Mouse (Mus musculus): ENCODE data around the gene Nags. TPM values are rescaled to one million over a fixed set of nuclear protein-coding genes. Genes with fewer than 3 reads are reported as not detected.

Gene Nags
- polyA plus RNA-seq, 1 experiment from 2014 or later, result not detected

GRCm38 (mm10) chr11:102165971-102166722 lies 20.8 kb downstream of the Nags start:
- peaks cover 64% of the 10 kb centered on the region for H3K36me3 ChIP-seq (ENCODE audit: control insufficient read depth, insufficient read depth, low read length)
- no peak for ATAC-seq (ENCODE audit: insufficient number of reproducible peaks, insufficient read depth, low FRiP score, low read depth)

GRCm38 (mm10) chr11:102167539-102167938 lies 22.2 kb downstream of the Nags start:
- no peaks in the 10 kb centered on the region for H3K4me1 ChIP-seq (ENCODE audit: control insufficient read depth, insufficient read depth, low read length)
- no peak for ATAC-seq (ENCODE audit: insufficient number of reproducible peaks, insufficient read depth, low FRiP score, low read depth)
- H3K9me3 ChIP-seq (ENCODE audit: control insufficient read depth, low read depth, low read length), result no peaks in the 10 kb centered on the region
- no peak overlapping the region for H3K4me3 ChIP-seq (ENCODE audit: low read depth, low read length)
- no peak overlapping the region for H3K9ac ChIP-seq (replicated peaks; ENCODE audit: low read depth, low read length)
- peaks cover 58% of the 10 kb centered on the region for H3K36me3 ChIP-seq (ENCODE audit: control insufficient read depth, insufficient read depth, low read length)
- 88% methylated on average over 5 of the region's 5 CpGs for WGBS
- H3K4me2 ChIP-seq (replicated peaks; ENCODE audit: low read depth, low read length), result no peak overlapping the region
- no peak overlapping the region for H3K27ac ChIP-seq (ENCODE audit: low read length)
- H3K27me3 ChIP-seq (ENCODE audit: control insufficient read depth, insufficient read depth, low read length), result no peaks in the 10 kb centered on the region

More at GRCm38 (mm10) chr11:102165971-102166722, 20.8 kb downstream of the Nags start:
- Histone ChIP-seq H3K27me3 (ENCODE audit: control insufficient read depth, insufficient read depth, low read length) (no peaks in the 10 kb centered on the region), H3K4me3 (ENCODE audit: low read depth, low read length) (no peak overlapping the region), H3K27ac (ENCODE audit: low read length) (no peak overlapping the region), H3K4me1 (ENCODE audit: control insufficient read depth, insufficient read depth, low read length) (no peaks in the 10 kb centered on the region), H3K4me2 (replicated peaks; ENCODE audit: low read depth, low read length) (no peak overlapping the region), H3K9me3 (ENCODE audit: control insufficient read depth, low read depth, low read length) (no peaks in the 10 kb centered on the region), H3K9ac (replicated peaks; ENCODE audit: low read depth, low read length) (no peak overlapping the region)
- 33% methylated on average over 6 of the region's 6 CpGs for WGBS

- ATAC-seq (ENCODE audit: insufficient number of reproducible peaks, insufficient read depth, low FRiP score, low read depth), result no peak
- Histone ChIP-seq H3K9ac (replicated peaks; ENCODE audit: low read depth, low read length) (no peak overlapping the region), H3K9me3 (ENCODE audit: control insufficient read depth, low read depth, low read length) (no peaks in the 10 kb centered on the region), H3K4me2 (replicated peaks; ENCODE audit: low read depth, low read length) (no peak overlapping the region), H3K36me3 (ENCODE audit: control insufficient read depth, insufficient read depth, low read length) (peaks cover 54% of the 10 kb centered on the region), H3K4me1 (ENCODE audit: control insufficient read depth, insufficient read depth, low read length) (no peaks in the 10 kb centered on the region), H3K27me3 (ENCODE audit: control insufficient read depth, insufficient read depth, low read length) (no peaks in the 10 kb centered on the region), H3K4me3 (ENCODE audit: low read depth, low read length) (no peak overlapping the region), H3K27ac (ENCODE audit: low read length) (no peak overlapping the region)
- 92% methylated on average over 5 of the region's 5 CpGs for WGBS
Measured at GRCm38 (mm10) chr11:102168689-102169088, 23.4 kb downstream of the Nags start.

GRCm38 (mm10) chr11:102179836-102180235 lies 34.5 kb downstream of the Nags start:
- Histone ChIP-seq H3K9ac (replicated peaks; ENCODE audit: low read depth, low read length) (no peak overlapping the region), H3K4me3 (ENCODE audit: low read depth, low read length) (no peak overlapping the region), H3K4me1 (ENCODE audit: control insufficient read depth, insufficient read depth, low read length) (peaks cover 7% of the 10 kb centered on the region; the same call in 1 of the 2 replicates), H3K27me3 (ENCODE audit: control insufficient read depth, insufficient read depth, low read length) (no peaks in the 10 kb centered on the region), H3K4me2 (replicated peaks; ENCODE audit: low read depth, low read length) (no peak overlapping the region), H3K9me3 (ENCODE audit: control insufficient read depth, low read depth, low read length) (no peaks in the 10 kb centered on the region), H3K27ac (ENCODE audit: low read length) (no peak overlapping the region), H3K36me3 (ENCODE audit: control insufficient read depth, insufficient read depth, low read length) (peaks cover 47% of the 10 kb centered on the region)
- no peak for ATAC-seq (ENCODE audit: insufficient number of reproducible peaks, insufficient read depth, low FRiP score, low read depth)

- peak overlapping the region; percentile 93 for H3K4me3 ChIP-seq (ENCODE audit: low read depth, low read length)
- H3K9ac ChIP-seq (replicated peaks; ENCODE audit: low read depth, low read length), result peak overlapping the region; percentile 94
- ATAC-seq (ENCODE audit: insufficient number of reproducible peaks, insufficient read depth, low FRiP score, low read depth), result no peak
- H3K27ac ChIP-seq (ENCODE audit: low read length), result peak overlapping the region; percentile 95; the same call in 1 of the 2 replicates
- peaks cover 11% of the 10 kb centered on the region; the same call in 1 of the 2 replicates for H3K4me1 ChIP-seq (ENCODE audit: control insufficient read depth, insufficient read depth, low read length)
- no peaks in the 10 kb centered on the region for H3K27me3 ChIP-seq (ENCODE audit: control insufficient read depth, insufficient read depth, low read length)
- H3K36me3 ChIP-seq (ENCODE audit: control insufficient read depth, insufficient read depth, low read length), result peaks cover 22% of the 10 kb centered on the region
- H3K9me3 ChIP-seq (ENCODE audit: control insufficient read depth, low read depth, low read length), result no peaks in the 10 kb centered on the region
- WGBS, result 3% methylated on average over 7 of the region's 7 CpGs
- H3K4me2 ChIP-seq (replicated peaks; ENCODE audit: low read depth, low read length), result peak overlapping the region; percentile 54
Measured at GRCm38 (mm10) chr11:102184253-102184645, 38.9 kb downstream of the Nags start.

- under 1% methylated on average over 69 of the region's 70 CpGs for WGBS
- H3K36me3 ChIP-seq (ENCODE audit: control insufficient read depth, insufficient read depth, low read length), result peaks cover 21% of the 10 kb centered on the region; the same call in 1 of the 2 replicates
- peak within 1 kb of the TSS; percentile 94 for H3K9ac ChIP-seq (replicated peaks; ENCODE audit: low read depth, low read length)
- H3K27me3 ChIP-seq (ENCODE audit: control insufficient read depth, insufficient read depth, low read length), result no peaks in the 10 kb centered on the region
- H3K9me3 ChIP-seq (ENCODE audit: control insufficient read depth, low read depth, low read length), result no peaks in the 10 kb centered on the region
- H3K4me2 ChIP-seq (replicated peaks; ENCODE audit: low read depth, low read length), result peak within 1 kb of the TSS; percentile 54
- peaks cover 11% of the 10 kb centered on the region; the same call in 1 of the 2 replicates for H3K4me1 ChIP-seq (ENCODE audit: control insufficient read depth, insufficient read depth, low read length)
- peak; percentile 84 for ATAC-seq (ENCODE audit: insufficient number of reproducible peaks, insufficient read depth, low FRiP score, low read depth)
- peak within 1 kb of the TSS; percentile 95 for H3K27ac ChIP-seq (ENCODE audit: low read length)
- H3K4me3 ChIP-seq (ENCODE audit: low read depth, low read length), result peak within 1 kb of the TSS; percentile 93
Measured at GRCm38 (mm10) chr11:102184646-102185495, 39.6 kb downstream of the Nags start, which contains the start of gene Lsm12. TSS of gene Lsm12 (minus strand) at chr11:102185296.

- H3K4me3 ChIP-seq (ENCODE audit: low read depth, low read length), result peak overlapping the region; percentile 93
- peak overlapping the region; percentile 94; the same call in 1 of the 2 replicates for H3K9ac ChIP-seq (replicated peaks; ENCODE audit: low read depth, low read length)
- peaks cover 17% of the 10 kb centered on the region; the same call in 1 of the 2 replicates for H3K36me3 ChIP-seq (ENCODE audit: control insufficient read depth, insufficient read depth, low read length)
- no peaks in the 10 kb centered on the region for H3K9me3 ChIP-seq (ENCODE audit: control insufficient read depth, low read depth, low read length)
- peak overlapping the region; percentile 39 for H3K4me2 ChIP-seq (replicated peaks; ENCODE audit: low read depth, low read length)
- H3K27me3 ChIP-seq (ENCODE audit: control insufficient read depth, insufficient read depth, low read length), result no peaks in the 10 kb centered on the region
- H3K27ac ChIP-seq (ENCODE audit: low read length), result peak overlapping the region; percentile 95; the same call in 1 of the 2 replicates
- 47% methylated on average over 3 of the region's 3 CpGs for WGBS
- no peak for ATAC-seq (ENCODE audit: insufficient number of reproducible peaks, insufficient read depth, low FRiP score, low read depth)
- peaks cover 14% of the 10 kb centered on the region; the same call in 1 of the 2 replicates for H3K4me1 ChIP-seq (ENCODE audit: control insufficient read depth, insufficient read depth, low read length)
Measured at GRCm38 (mm10) chr11:102185677-102186076, 40.4 kb downstream of the Nags start.

GRCm38 (mm10) chr11:102186235-102186634 lies 40.9 kb downstream of the Nags start:
- H3K4me3 ChIP-seq (ENCODE audit: low read depth, low read length), result no peak overlapping the region
- 70% methylated on average over 1 of the region's 1 CpGs for WGBS
- no peak for ATAC-seq (ENCODE audit: insufficient number of reproducible peaks, insufficient read depth, low FRiP score, low read depth)
- peaks cover 16% of the 10 kb centered on the region; the same call in 1 of the 2 replicates for H3K4me1 ChIP-seq (ENCODE audit: control insufficient read depth, insufficient read depth, low read length)
- H3K9ac ChIP-seq (replicated peaks; ENCODE audit: low read depth, low read length), result no peak overlapping the region
- H3K27ac ChIP-seq (ENCODE audit: low read length), result no peak overlapping the region
- H3K4me2 ChIP-seq (replicated peaks; ENCODE audit: low read depth, low read length), result no peak overlapping the region
- H3K9me3 ChIP-seq (ENCODE audit: control insufficient read depth, low read depth, low read length), result no peaks in the 10 kb centered on the region
- no peaks in the 10 kb centered on the region for H3K27me3 ChIP-seq (ENCODE audit: control insufficient read depth, insufficient read depth, low read length)
- peaks cover 13% of the 10 kb centered on the region; the same call in 1 of the 2 replicates for H3K36me3 ChIP-seq (ENCODE audit: control insufficient read depth, insufficient read depth, low read length)
